Mouse (Mus musculus): Measurements from ENCODE around the gene Gm13276. TPM values are rescaled to one million over a fixed set of nuclear protein-coding genes. Genes with fewer than 3 reads are reported as not detected.
"Not testable (repeated sequence)": the region's sequence is repeated elsewhere in the genome, so short reads cannot be mapped to it uniquely, and the experiment has no call there.

Gene Gm13276
- not detected in 2 replicates for polyA plus RNA-seq (2012; rRNA removed)

DNA sequence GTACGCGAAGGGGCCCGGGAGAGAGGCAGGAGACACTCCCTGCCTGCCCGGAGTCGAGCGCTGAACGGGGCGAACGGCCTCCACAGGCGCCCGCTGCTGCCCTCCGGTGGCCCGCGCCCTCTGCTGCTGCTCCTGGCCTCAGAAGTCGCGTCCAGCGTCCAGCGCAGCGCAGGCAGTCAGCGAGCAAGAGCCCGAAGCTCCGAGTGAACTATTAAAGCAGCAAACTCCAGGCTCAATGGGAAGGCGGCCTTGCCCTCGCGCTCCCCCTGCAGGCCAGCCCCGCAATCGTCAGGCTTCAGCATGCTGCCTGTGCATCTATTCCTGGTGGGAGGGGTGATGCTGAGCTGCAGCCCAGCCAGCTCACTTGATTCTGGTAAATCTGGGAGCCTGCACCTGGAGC, at the start of gene Gm13276:
Gene Gm13276 (plus strand): TSS at position 301 of the 400 bp plus-strand sequence.
- H3K27ac ChIP-seq (ENCODE audit: insufficient read depth, low read depth, low read length); H3K36me3 ChIP-seq (ENCODE audit: control insufficient read depth, insufficient read depth, low read length); H3K4me3 ChIP-seq (ENCODE audit: low read depth, low read length); H3K4me1 ChIP-seq (ENCODE audit: control insufficient read depth, insufficient read depth, insufficient read length, low read length); H3K27me3 ChIP-seq (ENCODE audit: control insufficient read depth, insufficient read depth, low read length): not testable (repeated sequence)
- no CpG with 5 or more reads among the region's 27 CpGs for WGBS

DNA sequence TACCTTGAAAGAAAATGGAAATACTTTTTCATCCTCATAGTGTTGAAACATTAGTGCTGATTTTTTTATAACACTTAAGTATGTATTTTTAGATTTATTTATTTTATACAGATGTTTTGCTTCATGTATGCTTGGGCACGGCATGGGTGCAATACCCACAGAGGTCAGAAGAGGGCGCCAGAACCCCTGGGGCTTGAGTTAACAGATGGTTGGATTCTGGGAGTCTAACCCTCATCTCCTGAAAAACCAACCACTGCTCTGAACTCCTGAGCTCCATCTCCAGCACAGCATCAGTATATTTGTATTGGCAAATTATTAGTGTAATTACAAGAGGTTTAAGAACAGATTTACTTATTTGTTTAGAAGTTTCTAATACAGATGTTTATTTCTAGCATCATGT, 47.0 kb upstream of the Gm13276 start:
- TF ChIP-seq CTCF (IDR thresholded peaks at IDR 0.05; ENCODE audit: extremely low read depth, insufficient read length, insufficient replicate concordance, low read depth, low read length) (peak; percentile 94; the same call in 1 of the 2 replicates), POLR2A (IDR thresholded peaks at IDR 0.05; ENCODE audit: low read depth, low read length) (no peak)
- Histone ChIP-seq H3K4me1 (ENCODE audit: control insufficient read depth, insufficient read depth, insufficient read length, low read length) (no peaks in the 10 kb centered on the region), H3K4me3 (ENCODE audit: low read depth, low read length) (no peak overlapping the region), H3K27me3 (ENCODE audit: control insufficient read depth, insufficient read depth, low read length) (no peaks in the 10 kb centered on the region), H3K36me3 (ENCODE audit: control insufficient read depth, insufficient read depth, low read length) (no peaks in the 10 kb centered on the region), H3K27ac (ENCODE audit: insufficient read depth, low read depth, low read length) (no peak overlapping the region)
- WGBS: 1% methylated on average over 2 of the region's 2 CpGs

DNA sequence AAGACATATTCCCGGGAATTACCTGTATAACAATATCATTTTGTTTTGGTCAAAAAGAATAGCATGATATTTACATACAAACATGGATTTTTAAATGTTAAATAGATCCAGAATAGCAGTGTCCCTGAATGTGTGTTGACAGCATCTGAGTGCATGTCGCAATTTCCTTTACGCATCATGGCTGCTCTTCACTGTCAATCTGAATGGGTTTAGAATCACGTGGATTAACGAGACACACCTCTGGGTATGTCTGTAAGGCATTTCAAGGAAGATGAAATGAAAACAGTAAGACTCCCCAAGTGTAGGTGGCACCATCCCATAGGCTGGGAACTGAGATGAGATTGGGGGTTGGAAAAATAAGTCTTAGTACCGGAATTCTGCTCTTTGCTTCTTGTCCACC, 46.5 kb upstream of the Gm13276 start:
- WGBS: 77% methylated on average over 6 of the region's 6 CpGs
- no peak for TF ChIP-seq CTCF (IDR thresholded peaks at IDR 0.05; ENCODE audit: extremely low read depth, insufficient read length, insufficient replicate concordance, low read depth, low read length)
- no peak for TF ChIP-seq POLR2A (IDR thresholded peaks at IDR 0.05; ENCODE audit: low read depth, low read length)
- Histone ChIP-seq H3K27me3 (ENCODE audit: control insufficient read depth, insufficient read depth, low read length) (no peaks in the 10 kb centered on the region), H3K4me1 (ENCODE audit: control insufficient read depth, insufficient read depth, insufficient read length, low read length) (no peaks in the 10 kb centered on the region), H3K27ac (ENCODE audit: insufficient read depth, low read depth, low read length) (no peak overlapping the region), H3K36me3 (ENCODE audit: control insufficient read depth, insufficient read depth, low read length) (no peaks in the 10 kb centered on the region), H3K4me3 (ENCODE audit: low read depth, low read length) (no peak overlapping the region)

DNA sequence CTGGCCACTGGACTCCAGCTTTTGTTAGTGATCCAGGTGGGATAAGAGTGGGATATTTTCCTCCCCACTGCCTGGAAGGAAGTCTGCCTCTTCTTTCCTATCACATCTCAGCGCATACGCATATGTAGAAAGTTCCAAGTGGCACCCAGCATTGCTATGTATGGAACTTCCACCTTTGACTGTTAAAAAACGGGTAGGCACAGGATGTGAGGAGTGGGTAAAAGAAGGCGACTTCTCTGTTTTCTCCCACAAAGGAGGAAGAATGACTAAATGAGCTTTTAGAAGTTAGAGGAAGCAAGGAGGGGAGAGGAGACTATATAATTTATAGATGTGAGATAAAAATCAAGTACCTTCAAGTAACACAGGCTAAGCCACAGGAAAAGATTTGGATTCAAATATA, 44.1 kb upstream of the Gm13276 start:
- H3K36me3 ChIP-seq (ENCODE audit: control insufficient read depth, insufficient read depth, low read length): no peaks in the 10 kb centered on the region
- WGBS: 82% methylated on average over 4 of the region's 4 CpGs
- TF ChIP-seq POLR2A (IDR thresholded peaks at IDR 0.05; ENCODE audit: low read depth, low read length) (no peak), CTCF (IDR thresholded peaks at IDR 0.05; ENCODE audit: extremely low read depth, insufficient read length, insufficient replicate concordance, low read depth, low read length) (no peak)

DNA sequence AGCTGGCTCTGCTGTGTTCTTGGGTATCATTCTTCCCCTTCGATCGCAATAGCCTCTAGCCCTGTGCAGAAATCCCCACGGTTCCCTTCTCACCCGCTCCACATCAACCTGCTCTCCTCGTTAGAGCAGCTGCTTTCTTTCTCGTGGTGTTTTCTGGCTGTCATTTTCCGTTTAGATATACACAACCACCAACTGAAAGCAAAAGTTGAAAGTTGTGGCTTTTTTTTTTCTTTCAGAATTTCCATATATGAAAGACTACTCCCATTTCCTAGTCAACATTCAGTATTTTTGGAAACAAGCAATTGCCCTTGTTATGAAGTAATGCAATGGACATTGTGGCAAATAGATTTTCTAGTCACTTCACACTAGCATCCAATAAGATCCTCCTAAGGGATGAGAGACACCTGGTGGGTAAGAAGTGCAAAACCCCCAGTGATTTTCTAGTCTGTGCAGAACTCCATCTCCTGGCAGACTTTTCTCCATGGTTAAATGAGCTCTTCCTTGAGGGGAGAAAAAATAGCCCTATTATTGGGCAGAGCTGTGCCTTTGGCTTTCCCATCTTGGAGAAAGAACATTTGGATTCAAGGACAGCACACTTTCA, 42.6 kb upstream of the Gm13276 start:
- no peaks in the 10 kb centered on the region for H3K27me3 ChIP-seq (ENCODE audit: control insufficient read depth, insufficient read depth, low read length)
- H3K4me3 ChIP-seq (ENCODE audit: low read depth, low read length): no peak overlapping the region
- TF ChIP-seq POLR2A (IDR thresholded peaks at IDR 0.05; ENCODE audit: low read depth, low read length) (no peak), CTCF (IDR thresholded peaks at IDR 0.05; ENCODE audit: extremely low read depth, insufficient read length, insufficient replicate concordance, low read depth, low read length) (no peak)
- WGBS: 67% methylated on average over 7 of the region's 7 CpGs
- H3K4me1 ChIP-seq (ENCODE audit: control insufficient read depth, insufficient read depth, insufficient read length, low read length): no peaks in the 10 kb centered on the region
- H3K36me3 ChIP-seq (ENCODE audit: control insufficient read depth, insufficient read depth, low read length): no peaks in the 10 kb centered on the region
- H3K27ac ChIP-seq (ENCODE audit: insufficient read depth, low read depth, low read length): no peak overlapping the region

More for the DNA sequence above, 44.1 kb upstream of the Gm13276 start:
- no peak overlapping the region for H3K4me3 ChIP-seq (ENCODE audit: low read depth, low read length)
- H3K27me3 ChIP-seq (ENCODE audit: control insufficient read depth, insufficient read depth, low read length): no peaks in the 10 kb centered on the region
- no peak overlapping the region for H3K27ac ChIP-seq (ENCODE audit: insufficient read depth, low read depth, low read length)
- H3K4me1 ChIP-seq (ENCODE audit: control insufficient read depth, insufficient read depth, insufficient read length, low read length): no peaks in the 10 kb centered on the region

DNA sequence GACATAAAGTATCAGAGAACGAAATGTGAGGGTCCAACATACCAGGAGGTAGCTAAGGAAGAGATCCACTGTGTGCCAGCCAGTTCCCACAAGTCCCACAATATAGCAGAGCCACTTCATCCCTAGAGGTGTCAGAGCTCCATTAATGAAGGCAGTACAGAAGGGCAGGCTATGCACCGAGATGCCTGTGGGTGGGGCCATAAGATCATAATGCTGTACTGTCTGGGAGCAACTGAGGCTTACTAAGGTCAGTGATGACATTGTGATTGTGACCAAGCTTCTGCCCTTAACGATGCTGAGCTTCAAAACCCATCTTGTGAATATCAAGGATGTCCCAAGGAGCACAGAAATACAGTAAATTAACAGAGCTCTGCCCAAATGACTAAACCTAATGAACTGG, 41.3 kb upstream of the Gm13276 start:
- H3K27me3 ChIP-seq (ENCODE audit: control insufficient read depth, insufficient read depth, low read length): no peaks in the 10 kb centered on the region
- no peaks in the 10 kb centered on the region for H3K4me1 ChIP-seq (ENCODE audit: control insufficient read depth, insufficient read depth, insufficient read length, low read length)
- H3K27ac ChIP-seq (ENCODE audit: insufficient read depth, low read depth, low read length): no peak overlapping the region
- H3K4me3 ChIP-seq (ENCODE audit: low read depth, low read length): no peak overlapping the region
- H3K36me3 ChIP-seq (ENCODE audit: control insufficient read depth, insufficient read depth, low read length): no peaks in the 10 kb centered on the region
- TF ChIP-seq POLR2A (IDR thresholded peaks at IDR 0.05; ENCODE audit: low read depth, low read length): no peak
- TF ChIP-seq CTCF (IDR thresholded peaks at IDR 0.05; ENCODE audit: extremely low read depth, insufficient read length, insufficient replicate concordance, low read depth, low read length): no peak
- 63% methylated on average over 3 of the region's 3 CpGs for WGBS

DNA sequence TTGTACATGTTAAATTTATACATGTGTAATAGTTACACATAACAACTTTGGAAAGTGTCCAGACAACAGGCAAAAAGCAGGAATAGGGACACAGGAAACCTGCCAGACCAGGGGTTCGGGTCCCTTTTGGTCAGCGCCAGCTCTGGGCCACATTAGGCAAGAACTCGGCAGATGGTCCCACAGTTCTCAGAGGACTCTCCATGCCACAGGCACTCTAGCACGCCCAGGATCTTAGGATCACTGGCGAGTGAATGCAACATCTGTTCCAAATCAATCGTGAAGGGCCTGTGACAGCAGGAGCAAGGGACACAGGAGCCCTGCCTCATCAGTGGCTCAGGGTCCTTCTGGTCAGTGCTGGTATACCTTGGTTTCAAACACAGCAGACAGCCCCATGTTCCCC, 35.6 kb upstream of the Gm13276 start:
- H3K27me3 ChIP-seq (ENCODE audit: control insufficient read depth, insufficient read depth, low read length): no peaks in the 10 kb centered on the region
- no peaks in the 10 kb centered on the region for H3K4me1 ChIP-seq (ENCODE audit: control insufficient read depth, insufficient read depth, insufficient read length, low read length)
- H3K27ac ChIP-seq (ENCODE audit: insufficient read depth, low read depth, low read length): no peak overlapping the region
- WGBS: 68% methylated on average over 6 of the region's 6 CpGs
- no peaks in the 10 kb centered on the region for H3K36me3 ChIP-seq (ENCODE audit: control insufficient read depth, insufficient read depth, low read length)
- TF ChIP-seq CTCF (IDR thresholded peaks at IDR 0.05; ENCODE audit: extremely low read depth, insufficient read length, insufficient replicate concordance, low read depth, low read length) (no peak), POLR2A (IDR thresholded peaks at IDR 0.05; ENCODE audit: low read depth, low read length) (no peak)
- H3K4me3 ChIP-seq (ENCODE audit: low read depth, low read length): no peak overlapping the region

DNA sequence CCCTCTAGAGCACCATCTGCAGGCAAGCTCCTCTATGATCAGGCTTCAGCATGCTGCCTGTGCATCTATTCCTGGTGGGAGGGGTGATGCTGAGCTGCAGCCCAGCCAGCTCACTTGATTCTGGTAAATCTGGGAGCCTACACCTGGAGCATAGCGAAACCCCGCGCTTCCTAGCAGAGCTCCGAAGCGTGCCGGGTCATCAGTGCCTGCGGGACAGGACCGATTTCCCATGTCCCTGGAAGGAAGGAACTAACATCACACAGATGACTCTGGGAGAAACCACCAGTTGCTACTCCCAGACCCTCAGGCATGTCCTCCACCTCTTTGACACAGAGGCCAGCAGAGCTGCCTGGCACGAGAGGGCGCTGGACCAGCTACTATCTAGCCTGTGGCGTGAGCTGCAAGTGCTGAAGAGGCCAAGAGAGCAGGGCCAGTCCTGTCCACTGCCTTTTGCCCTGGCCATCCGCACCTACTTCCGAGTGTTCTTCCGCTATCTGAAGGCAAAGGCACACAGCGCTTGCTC, 30.6 kb upstream of the Gm13276 start, which contains the start of gene Gm13271:
Gene Gm13271 (plus strand): TSS at position 51 of the 523 bp plus-strand sequence.
- not testable (repeated sequence) for H3K36me3 ChIP-seq (ENCODE audit: control insufficient read depth, insufficient read depth, low read length); H3K4me3 ChIP-seq (ENCODE audit: low read depth, low read length); H3K4me1 ChIP-seq (ENCODE audit: control insufficient read depth, insufficient read depth, insufficient read length, low read length); H3K27ac ChIP-seq (ENCODE audit: insufficient read depth, low read depth, low read length); H3K27me3 ChIP-seq (ENCODE audit: control insufficient read depth, insufficient read depth, low read length)
- 88% methylated on average over 15 of the region's 15 CpGs for WGBS

DNA sequence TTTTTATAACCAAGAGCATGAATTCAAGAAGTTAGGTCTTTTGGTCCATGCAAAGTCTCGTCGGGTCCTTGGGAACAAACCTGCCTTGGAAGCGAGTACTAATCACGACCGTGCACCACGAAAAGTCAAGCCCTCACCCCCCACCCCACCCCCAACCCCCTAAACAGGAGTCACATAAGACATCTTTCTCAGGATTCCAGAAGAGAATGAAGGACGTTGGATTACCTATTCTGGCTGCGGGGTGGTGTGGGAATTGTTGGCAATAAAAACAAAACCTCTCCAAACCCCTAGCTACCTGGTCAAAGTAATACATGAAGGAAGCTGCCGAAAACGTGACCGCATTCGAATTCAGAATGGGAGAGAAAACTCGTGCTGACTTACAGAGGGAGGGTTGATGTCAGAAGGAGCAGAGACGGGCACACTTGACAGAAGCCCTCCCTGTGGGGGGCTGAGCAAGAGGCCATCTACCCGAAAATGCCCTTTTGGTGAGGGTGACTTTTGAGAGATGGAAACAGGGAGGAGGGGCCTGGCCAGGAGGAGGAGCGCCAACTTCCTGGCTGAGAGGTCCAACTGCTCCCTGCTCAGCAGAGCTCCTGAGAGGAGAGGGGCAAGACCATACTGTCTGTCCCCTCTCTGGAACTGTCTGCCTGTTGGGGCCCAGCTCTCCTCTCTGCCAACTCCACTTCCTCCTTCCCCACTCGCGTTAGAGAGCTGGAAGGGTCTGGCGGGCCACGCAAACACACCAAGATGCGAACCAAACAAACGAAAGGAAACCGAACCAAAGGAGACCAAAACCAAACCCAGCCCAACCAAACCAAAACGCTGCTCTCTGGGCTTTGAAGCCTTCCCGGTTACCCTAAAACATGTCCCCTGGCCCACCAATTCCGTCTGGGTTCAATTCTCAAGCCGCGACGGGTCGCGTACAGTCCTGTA, 28.7 kb upstream of the Gm13276 start:
- not testable (repeated sequence) for H3K27me3 ChIP-seq (ENCODE audit: control insufficient read depth, insufficient read depth, low read length); H3K36me3 ChIP-seq (ENCODE audit: control insufficient read depth, insufficient read depth, low read length); H3K4me1 ChIP-seq (ENCODE audit: control insufficient read depth, insufficient read depth, insufficient read length, low read length)
- H3K4me3 ChIP-seq (ENCODE audit: low read depth, low read length): peak overlapping the region; percentile 75
- peak overlapping the region; percentile 83 for H3K27ac ChIP-seq (ENCODE audit: insufficient read depth, low read depth, low read length)
- WGBS: 8% methylated on average over 29 of the region's 31 CpGs
